Mouse (Mus musculus) olfactory bulb, adult 2 months (tissue): ENCODE measurements around the gene Moap1.
A peak's percentile ranks its signal among the peaks of the same experiment; 100 is the strongest.

ENCODE experiments used
- CTCF ChIP-seq: fragments of 200-500 bp; IDR thresholded peaks from 2 replicates; pipeline ENCODE4 v1.5.1; 2012; ENCODE audit warnings: low read depth, mild to moderate bottlenecking, low read length, moderate library complexity; ENCODE audit not compliant: insufficient read depth
- POLR2A ChIP-seq: fragments of 200-500 bp; IDR thresholded peaks from 2 replicates; pipeline ENCODE4 v1.6.1; 2012; ENCODE audit warnings: mild to moderate bottlenecking, low read depth, low read length, moderate library complexity; ENCODE audit not compliant: insufficient read depth

DNA sequence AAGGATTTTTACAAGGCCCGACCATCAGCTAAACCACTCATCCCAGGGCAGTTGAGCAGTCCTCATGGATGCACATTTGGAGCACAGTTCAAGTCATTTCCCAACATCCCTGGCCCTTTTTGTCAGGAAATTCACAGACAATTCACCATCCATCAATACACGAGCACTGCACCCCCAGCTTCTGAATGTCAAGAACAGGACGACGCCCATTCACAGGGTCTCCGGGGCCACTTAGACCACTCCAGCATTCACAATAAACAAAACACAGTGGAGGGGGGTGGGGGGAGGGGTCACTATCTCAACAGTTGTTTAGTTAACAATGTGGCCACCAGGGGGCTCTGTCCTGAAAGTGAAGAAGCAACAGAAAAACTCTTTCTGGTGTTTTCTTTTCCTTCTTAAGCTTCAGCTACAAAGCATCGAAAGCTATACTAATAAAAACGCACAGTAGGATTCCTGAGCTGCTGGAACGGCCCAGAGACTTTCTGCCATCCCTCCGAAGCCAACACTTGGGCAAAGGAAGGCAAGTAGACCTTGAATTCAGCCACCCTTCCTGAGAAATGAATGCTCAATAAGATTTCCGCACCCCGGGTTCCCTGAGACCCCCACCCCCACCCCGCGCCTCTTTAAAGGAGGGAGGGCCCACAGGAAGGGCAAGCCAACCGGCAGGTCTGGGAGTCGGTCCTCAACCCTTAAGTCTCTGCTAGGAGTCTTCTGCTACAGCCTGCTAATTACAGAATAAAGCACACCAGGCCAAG is 40.9 kb downstream of the Moap1 start:
- TF ChIP-seq CTCF (peak; percentile 50), POLR2A (no peak)
